15 mouse cellular contexts compared by ENCODE assay signal in genomic region chr14:13357101-13357667, GRCm38 (mm10).
DNase-seq lines count a peak whose midpoint lies in the region; ATAC-seq and TF ChIP-seq lines count a peak whose summit lies in the region.
"Had no signal": no experiment of that assay in that cellular context is flagged by ENCODE, and none has a peak within 500 bp of the region (broad histone marks: within the 10 kb centered on the region; RNA-seq: fewer than 3 reads in every experiment).

No protein-coding gene starts in this region.

- no peak for TF ChIP-seq POLR2A in olfactory bulb, adult 2 months (IDR thresholded peaks at IDR 0.05; ENCODE audit: insufficient read depth, low read depth, low read length)

- no peak overlapping the region for H3K27ac ChIP-seq in forebrain, embryonic 14.5 days (ENCODE audit: low read depth, low read length)
- no peak overlapping the region for H3K27ac ChIP-seq in forebrain, embryonic 16.5 days (ENCODE audit: low read length)
- H3K27ac ChIP-seq in midbrain, postnatal 0 days (ENCODE audit: low read depth, low read length) = no peak overlapping the region
- H3K27ac ChIP-seq in midbrain, embryonic 14.5 days (replicated peaks; ENCODE audit: low read depth, low read length) = no peak overlapping the region
- H3K27ac ChIP-seq in hindbrain, embryonic 14.5 days = no peak overlapping the region
- peak overlapping the region; percentile 31; the same call in 1 of the 2 replicates for H3K27ac ChIP-seq in olfactory bulb, adult 2 months (ENCODE audit: insufficient read depth, low read depth, low read length)
- H3K27ac ChIP-seq: hindbrain, embryonic 15.5 days; limb, embryonic 15.5 days had no signal

- H3K9me3 ChIP-seq in forebrain, embryonic 14.5 days (replicated peaks; ENCODE audit: control insufficient read depth, low read length) = no peaks in the 10 kb centered on the region
- H3K9me3 ChIP-seq in forebrain, embryonic 16.5 days (ENCODE audit: control insufficient read depth, low read length) = no peaks in the 10 kb centered on the region
- H3K9me3 ChIP-seq in midbrain, postnatal 0 days (ENCODE audit: low read length) = no peaks in the 10 kb centered on the region
- H3K9me3 ChIP-seq in midbrain, embryonic 14.5 days (ENCODE audit: control insufficient read depth, low read length) = no peaks in the 10 kb centered on the region
- H3K9me3 ChIP-seq in hindbrain, embryonic 14.5 days (ENCODE audit: control insufficient read depth, low read length) = no peaks in the 10 kb centered on the region
- H3K9me3 ChIP-seq: hindbrain, embryonic 15.5 days; limb, embryonic 15.5 days had no signal

- no peak overlapping the region for H3K4me3 ChIP-seq in forebrain, embryonic 14.5 days (ENCODE audit: low read depth, low read length)
- no peak overlapping the region for H3K4me3 ChIP-seq in forebrain, embryonic 16.5 days (replicated peaks; ENCODE audit: low read length)
- no peak overlapping the region for H3K4me3 ChIP-seq in midbrain, postnatal 0 days (ENCODE audit: low read depth, low read length)
- H3K4me3 ChIP-seq in midbrain, embryonic 14.5 days (replicated peaks; ENCODE audit: low read depth, low read length) = no peak overlapping the region
- no peak overlapping the region for H3K4me3 ChIP-seq in hindbrain, embryonic 14.5 days (replicated peaks; ENCODE audit: low read length)
- no peak overlapping the region for H3K4me3 ChIP-seq in olfactory bulb, adult 2 months (ENCODE audit: insufficient read depth, low read depth, low read length)
- H3K4me3 ChIP-seq: hindbrain, embryonic 15.5 days; limb, embryonic 15.5 days had no signal

- H3K4me2 ChIP-seq in forebrain, embryonic 14.5 days (ENCODE audit: low read length) = no peak overlapping the region
- no peak overlapping the region for H3K4me2 ChIP-seq in forebrain, embryonic 16.5 days (ENCODE audit: low read length)
- no peak overlapping the region for H3K4me2 ChIP-seq in midbrain, postnatal 0 days (ENCODE audit: low read depth, low read length, poor library complexity, severe bottlenecking)
- no peak overlapping the region for H3K4me2 ChIP-seq in midbrain, embryonic 14.5 days (ENCODE audit: low read length)
- no peak overlapping the region for H3K4me2 ChIP-seq in hindbrain, embryonic 14.5 days (replicated peaks)
- H3K4me2 ChIP-seq: hindbrain, embryonic 15.5 days; limb, embryonic 15.5 days had no signal

- H3K9ac ChIP-seq in forebrain, embryonic 14.5 days (ENCODE audit: low read length) = no peak overlapping the region
- H3K9ac ChIP-seq in forebrain, embryonic 16.5 days (replicated peaks; ENCODE audit: low read depth, low read length) = no peak overlapping the region
- no peak overlapping the region for H3K9ac ChIP-seq in midbrain, postnatal 0 days (replicated peaks; ENCODE audit: low read length, poor library complexity, severe bottlenecking)
- no peak overlapping the region for H3K9ac ChIP-seq in midbrain, embryonic 14.5 days (replicated peaks; ENCODE audit: low read length)
- no peak overlapping the region for H3K9ac ChIP-seq in hindbrain, embryonic 14.5 days
- H3K9ac ChIP-seq: hindbrain, embryonic 15.5 days; limb, embryonic 15.5 days; liver, postnatal 0 days had no signal

- no peaks in the 10 kb centered on the region for H3K36me3 ChIP-seq in forebrain, embryonic 14.5 days (ENCODE audit: control insufficient read depth, insufficient read depth, low read length)
- H3K36me3 ChIP-seq in forebrain, embryonic 16.5 days (ENCODE audit: control insufficient read depth, insufficient read depth) = no peaks in the 10 kb centered on the region
- H3K36me3 ChIP-seq in midbrain, postnatal 0 days (ENCODE audit: insufficient read depth, low read length) = no peaks in the 10 kb centered on the region
- H3K36me3 ChIP-seq in midbrain, embryonic 14.5 days (ENCODE audit: control insufficient read depth, insufficient read depth, low read length) = no peaks in the 10 kb centered on the region
- H3K36me3 ChIP-seq in hindbrain, embryonic 14.5 days (replicated peaks; ENCODE audit: control insufficient read depth, insufficient read depth) = no peaks in the 10 kb centered on the region
- H3K36me3 ChIP-seq: hindbrain, embryonic 15.5 days; limb, embryonic 15.5 days had no signal

- WGBS in forebrain, embryonic 14.5 days = 40% methylated on average over 5 of the region's 5 CpGs
- WGBS in forebrain, embryonic 16.5 days = 41% methylated on average over 5 of the region's 5 CpGs
- 64% methylated on average over 5 of the region's 5 CpGs for WGBS in midbrain, postnatal 0 days
- WGBS in midbrain, embryonic 14.5 days = 72% methylated on average over 5 of the region's 5 CpGs
- WGBS in hindbrain, embryonic 14.5 days = 49% methylated on average over 5 of the region's 5 CpGs
- WGBS in olfactory bulb, adult 2 months = 46% methylated on average over 5 of the region's 5 CpGs

- peak; percentile 51 for DNase-seq in forebrain, embryonic 14.5 days (ENCODE audit: low spot score)
- peak; percentile 30 for DNase-seq in midbrain, postnatal 0 days (ENCODE audit: low spot score)
- no peak for DNase-seq in midbrain, embryonic 14.5 days
- no peak for DNase-seq in hindbrain, embryonic 14.5 days (ENCODE audit: low spot score)
- DNase-seq: gastrocnemius, postnatal 14 days; kidney, adult 11 months; kidney, postnatal 10 days; liver, postnatal 0 days; right cerebral cortex, postnatal 25 days; thymus, postnatal 14 days had no signal

- H3K4me1 ChIP-seq in forebrain, embryonic 14.5 days (ENCODE audit: control insufficient read depth, insufficient read depth, low read length) = no peaks in the 10 kb centered on the region
- H3K4me1 ChIP-seq in forebrain, embryonic 16.5 days (replicated peaks; ENCODE audit: control insufficient read depth, insufficient read depth, low read length) = peaks cover 3% of the 10 kb centered on the region; the same call in 1 of the 2 replicates
- no peaks in the 10 kb centered on the region for H3K4me1 ChIP-seq in midbrain, postnatal 0 days (ENCODE audit: insufficient read depth, low read length)
- H3K4me1 ChIP-seq in midbrain, embryonic 14.5 days (ENCODE audit: control insufficient read depth, insufficient read depth, low read length) = no peaks in the 10 kb centered on the region
- no peaks in the 10 kb centered on the region for H3K4me1 ChIP-seq in hindbrain, embryonic 14.5 days (replicated peaks; ENCODE audit: control insufficient read depth, insufficient read depth, low read length)
- peaks cover 18% of the 10 kb centered on the region for H3K4me1 ChIP-seq in olfactory bulb, adult 2 months (ENCODE audit: control insufficient read depth, insufficient read depth, low read length)
- H3K4me1 ChIP-seq: limb, embryonic 15.5 days had no signal

- no peaks in the 10 kb centered on the region for H3K27me3 ChIP-seq in forebrain, embryonic 14.5 days (replicated peaks; ENCODE audit: control insufficient read depth, insufficient read depth, low read length)
- H3K27me3 ChIP-seq in forebrain, embryonic 16.5 days (replicated peaks; ENCODE audit: control insufficient read depth, insufficient read depth, low read length) = no peaks in the 10 kb centered on the region
- H3K27me3 ChIP-seq in midbrain, postnatal 0 days (ENCODE audit: insufficient read depth, low read length) = no peaks in the 10 kb centered on the region
- no peaks in the 10 kb centered on the region for H3K27me3 ChIP-seq in midbrain, embryonic 14.5 days (ENCODE audit: control insufficient read depth, insufficient read depth, low read length)
- no peaks in the 10 kb centered on the region for H3K27me3 ChIP-seq in hindbrain, embryonic 14.5 days (ENCODE audit: control insufficient read depth, insufficient read depth, low read length)
- H3K27me3 ChIP-seq: hindbrain, embryonic 15.5 days; limb, embryonic 15.5 days had no signal

- peak; percentile 51; the same call in 1 of the 2 replicates for ATAC-seq in forebrain, embryonic 14.5 days
- no peak for ATAC-seq in forebrain, embryonic 16.5 days
- ATAC-seq in midbrain, postnatal 0 days (ENCODE audit: low FRiP score) = no peak; the same call in 1 of the 2 replicates
- no peak for ATAC-seq in midbrain, embryonic 14.5 days (ENCODE audit: low FRiP score, low TSS enrichment)
- 0 out of 2 replicates have a peak, but pooled peaks have one; percentile 28 for ATAC-seq in hindbrain, embryonic 14.5 days (ENCODE audit: low FRiP score)
- no peak for ATAC-seq in erythroblast, adult 5-6 weeks (replicated peaks; ENCODE audit: low FRiP score, poor library complexity, severe bottlenecking)
- ATAC-seq: liver, postnatal 0 days had no signal

- no peak for TF ChIP-seq CTCF in midbrain, postnatal 0 days (IDR thresholded peaks at IDR 0.05)
- no peak for TF ChIP-seq CTCF in olfactory bulb, adult 2 months (IDR thresholded peaks at IDR 0.05; ENCODE audit: insufficient read depth, low read depth, low read length)

Comparison
In these comparisons a context has a peak if more than half of its experiments do, and no peak if none do; other contexts are left out.
1. ATAC-seq: peak in forebrain, embryonic 14.5 days (single experiment) and hindbrain, embryonic 14.5 days (single experiment); none in forebrain, embryonic 16.5 days (single experiment), midbrain, postnatal 0 days (single experiment), midbrain, embryonic 14.5 days (single experiment) and erythroblast, adult 5-6 weeks (single experiment).
2. DNase-seq: peak in forebrain, embryonic 14.5 days (single experiment) and midbrain, postnatal 0 days (single experiment); none in midbrain, embryonic 14.5 days (single experiment) and hindbrain, embryonic 14.5 days (single experiment).